ENCODE assay signal across 18 mouse cellular contexts in genomic region chr3:82350321-82350720, GRCm38 (mm10). TPM values are rescaled to one million over a fixed set of nuclear protein-coding genes. Genes with fewer than 3 reads are reported as not detected.
DNase-seq lines count a peak whose midpoint lies in the region; ATAC-seq and TF ChIP-seq lines count a peak whose summit lies in the region.
"Had no signal": no experiment of that assay in that cellular context is flagged by ENCODE, and none has a peak within 500 bp of the region (broad histone marks: within the 10 kb centered on the region; RNA-seq: fewer than 3 reads in every experiment).

No protein-coding gene starts in this region.

- ATAC-seq in frontal cortex, adult (ENCODE audit: low TSS enrichment), result peak; percentile 79
- ATAC-seq: intestine, embryonic 15.5 days had no signal

- no peak for DNase-seq in frontal cortex, postnatal 36 days (ENCODE audit: low spot score in 2 of 2)
- no peak for DNase-seq in layer of hippocampus, adult 2 months (ENCODE audit: low spot score in 2 of 2)
- no peak for DNase-seq in layer of hippocampus, adult 9-10 months (ENCODE audit: low spot score)
- DNase-seq in 416B (ENCODE audit: low read depth), result peak; percentile 29
- peak; percentile 66 for DNase-seq in brain, embryonic 14.5 days (ENCODE audit: low read depth)
- DNase-seq in thymus, postnatal 14 days, result no peak
- no peak for DNase-seq in cerebellum, adult 11-12 months
- DNase-seq: adrenal gland, postnatal 10 days; kidney, postnatal 25 days; lung, adult 18-20 months had no signal

- TF ChIP-seq POLR2A in brain, embryonic 14.5 days (IDR thresholded peaks at IDR 0.05; ENCODE audit: borderline replicate concordance, extremely low read depth, insufficient read depth, insufficient read length, poor library complexity, severe bottlenecking), result no peak

- peak; percentile 79 for TF ChIP-seq CTCF in layer of hippocampus, adult 2 months (conservative IDR thresholded peaks at IDR 0.05)
- no peak for TF ChIP-seq CTCF in brain, embryonic 14.5 days (IDR thresholded peaks at IDR 0.05; ENCODE audit: borderline replicate concordance, extremely low read depth, insufficient read depth, insufficient read length)

- no peak overlapping the region for H3K27ac ChIP-seq in layer of hippocampus, adult 2 months
- H3K27ac ChIP-seq: embryonic facial prominence, embryonic 13.5 days; forebrain, embryonic 10.5 days; intestine, embryonic 15.5 days; limb, embryonic 13.5 days; neural tube, embryonic 13.5 days had no signal

- H3K4me3 ChIP-seq in layer of hippocampus, adult 2 months, result no peak overlapping the region
- H3K4me3 ChIP-seq: embryonic facial prominence, embryonic 13.5 days; forebrain, embryonic 10.5 days; intestine, embryonic 15.5 days; limb, embryonic 13.5 days; neural tube, embryonic 13.5 days had no signal

RNA-seq across cellular contexts. Expression of gene Map9, which starts 7.5 kb away (rescaled TPM):
- 10 to 100 TPM; 73.7 to 81.2 TPM for total RNA-seq in layer of hippocampus, adult 2 months (2021)
- 22.3 and 32.5 TPM in 2 replicates for polyA plus RNA-seq in brain, embryonic 14.5 days (2012; rRNA removed)
- total RNA-seq: MEL; monocyte, adult 5-6 weeks had no signal

Comparison
In these comparisons a context has a peak if more than half of its experiments do, and no peak if none do; other contexts are left out.
1. DNase-seq: peak in 416B (single experiment) and brain, embryonic 14.5 days (single experiment); none in frontal cortex, postnatal 36 days (0 of 2), layer of hippocampus, adult 2 months (0 of 2), layer of hippocampus, adult 9-10 months (single experiment), thymus, postnatal 14 days (single experiment) and cerebellum, adult 11-12 months (single experiment).